Comparison of ENCODE assay signal across 18 mouse cellular contexts in the genomic region with DNA sequence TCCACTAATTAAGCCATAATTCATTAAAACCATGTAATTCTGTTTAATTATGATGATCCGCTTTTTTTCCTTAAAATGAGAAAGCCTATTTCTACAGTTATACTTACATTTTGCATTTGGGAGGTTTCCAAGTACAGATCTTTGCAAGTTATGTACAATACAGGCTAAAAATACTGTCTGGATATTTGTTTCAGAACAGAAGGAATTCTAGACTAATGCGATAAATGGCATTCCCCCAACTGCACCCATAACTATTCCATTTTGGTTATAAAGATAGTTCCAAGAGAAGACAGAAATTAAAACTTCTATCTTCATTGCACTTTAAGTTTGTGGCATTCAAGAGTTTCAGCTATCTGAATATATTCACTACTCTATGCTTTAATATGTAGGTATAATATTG.
"Had no signal": no experiment of that assay in that cellular context is flagged by ENCODE, and none has a peak within 500 bp of the region (broad histone marks: within the 10 kb centered on the region; RNA-seq: fewer than 3 reads in every experiment).

No protein-coding gene starts in this region.

- H3K9me3 ChIP-seq: lung, embryonic 15.5 days; midbrain, embryonic 13.5 days; midbrain, embryonic 15.5 days; neural tube, embryonic 12.5 days; stomach, embryonic 15.5 days had no signal

- H3K27me3 ChIP-seq: lung, embryonic 15.5 days; megakaryocyte, embryonic 14.5 days; midbrain, embryonic 13.5 days; midbrain, embryonic 15.5 days; neural tube, embryonic 12.5 days; stomach, embryonic 15.5 days had no signal

- H3K4me2 ChIP-seq: lung, embryonic 15.5 days; midbrain, embryonic 11.5 days; midbrain, embryonic 13.5 days; midbrain, embryonic 15.5 days; neural tube, embryonic 12.5 days; stomach, embryonic 15.5 days had no signal

- H3K27ac ChIP-seq: lung, embryonic 15.5 days; macrophage; midbrain, embryonic 13.5 days; midbrain, embryonic 15.5 days; neural tube, embryonic 12.5 days; stomach, embryonic 15.5 days; stomach, postnatal 0 days had no signal

- DNase-seq: liver, postnatal 0 days; lung, adult 2 months; lung, postnatal 14 days; lung, postnatal 36 days; right cerebral cortex, postnatal 25 days; thymus, adult 18-20 months; thymus, postnatal 14 days; thymus, postnatal 36 days had no signal

- H3K4me3 ChIP-seq: lung, embryonic 15.5 days; megakaryocyte, embryonic 14.5 days; midbrain, embryonic 13.5 days; midbrain, embryonic 15.5 days; neural tube, embryonic 12.5 days; stomach, embryonic 15.5 days had no signal

- H3K9ac ChIP-seq: liver, postnatal 0 days; lung, embryonic 15.5 days; midbrain, embryonic 13.5 days; midbrain, embryonic 15.5 days; neural tube, embryonic 12.5 days; stomach, embryonic 15.5 days had no signal

- H3K4me1 ChIP-seq: lung, embryonic 15.5 days; megakaryocyte, embryonic 14.5 days; midbrain, embryonic 13.5 days; midbrain, embryonic 15.5 days; neural tube, embryonic 12.5 days; stomach, embryonic 15.5 days had no signal

- H3K36me3 ChIP-seq: lung, embryonic 15.5 days; midbrain, embryonic 13.5 days; midbrain, embryonic 15.5 days; neural tube, embryonic 12.5 days; stomach, embryonic 15.5 days had no signal

- ATAC-seq: liver, postnatal 0 days; lung, postnatal 0 days; midbrain, embryonic 13.5 days; midbrain, embryonic 15.5 days had no signal
